Mouse (Mus musculus): ENCODE measurements at regions not wholly inside any gene's neighbourhood (a gene's known extent, or its start where the extent isn't known, plus 50 kb on each side); places are given as distances from the start of the nearest gene placed in this dataset.

DNA sequence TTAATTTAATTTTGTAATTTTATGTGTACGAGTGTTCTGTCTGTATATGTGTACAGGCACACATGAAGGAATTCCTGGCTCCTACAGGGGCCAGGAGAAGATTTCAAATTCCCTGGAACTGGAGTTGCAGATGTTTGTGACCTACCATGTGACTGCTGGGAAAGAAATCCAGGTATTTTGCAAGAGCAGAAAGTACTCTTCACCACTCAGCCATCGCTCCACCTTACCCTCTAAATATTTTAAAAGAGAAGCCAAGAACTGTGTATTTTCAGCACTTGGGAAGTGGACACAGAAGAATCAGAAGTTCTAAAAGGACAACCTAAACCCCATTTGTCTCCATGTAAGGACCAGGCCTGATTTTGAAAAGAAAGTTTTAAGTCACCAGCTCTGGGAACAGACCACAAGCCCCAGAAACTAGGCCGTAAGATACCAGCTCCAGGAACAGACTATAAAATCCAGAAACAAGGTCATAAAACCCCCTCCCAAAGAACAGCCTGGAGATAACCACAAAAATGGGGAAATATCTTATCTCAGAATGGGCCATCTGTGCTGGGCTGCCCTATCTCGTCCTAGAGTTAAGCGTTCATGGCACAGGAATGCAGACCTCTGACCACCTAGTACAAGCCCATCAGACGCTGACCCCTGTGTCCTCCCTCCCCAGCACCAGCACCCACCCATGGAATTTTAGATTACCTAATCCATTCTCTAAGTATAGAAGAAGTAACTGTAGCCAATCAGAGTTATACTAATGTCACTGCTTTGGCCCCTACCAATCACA lies 178.8 kb upstream of the Dyrk2 start:
- DNase-seq: no peak
- Histone ChIP-seq H3K9me3 (ENCODE audit: low read length) (no peaks in the 10 kb centered on the region), H3K27me3 (ENCODE audit: insufficient read depth, low read length) (no peaks in the 10 kb centered on the region), H3K9ac (replicated peaks) (no peak overlapping the region), H3K36me3 (replicated peaks; ENCODE audit: insufficient read depth, low read length) (no peaks in the 10 kb centered on the region), H3K4me2 (ENCODE audit: low read depth, low read length) (no peak overlapping the region), H3K4me3 (ENCODE audit: low read depth, low read length) (no peak overlapping the region), H3K27ac (ENCODE audit: low read depth) (no peak overlapping the region), H3K4me1 (ENCODE audit: insufficient read depth) (peaks cover 5% of the 10 kb centered on the region; the same call in 1 of the 2 replicates)
- no peak for TF ChIP-seq CTCF (IDR thresholded peaks at IDR 0.05; ENCODE audit: low read depth)
- no peak for TF ChIP-seq EP300 (IDR thresholded peaks at IDR 0.05; ENCODE audit: low read depth)
- no peak for ATAC-seq
- WGBS (ENCODE audit: insufficient replicate concordance): 46% methylated on average over 6 of the region's 6 CpGs

DNA sequence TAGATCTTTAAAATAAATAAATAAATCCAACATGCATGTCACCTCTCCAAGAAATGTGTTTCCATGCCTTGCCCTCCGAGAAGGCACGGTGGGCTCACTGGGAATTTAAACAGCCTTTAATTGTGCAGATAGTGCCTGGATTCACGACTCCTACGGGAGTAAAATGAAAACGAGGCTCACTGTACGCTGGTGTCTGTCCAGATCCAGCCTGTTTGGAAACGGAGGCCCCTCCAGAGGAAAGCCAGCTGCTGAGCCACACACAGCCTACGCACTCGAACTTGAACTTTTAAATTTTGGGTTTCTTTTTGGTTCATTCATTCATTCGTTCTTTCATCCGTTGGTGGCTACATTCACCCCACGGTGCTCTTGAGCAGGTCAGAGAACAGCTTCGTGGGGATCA lies 175.1 kb upstream of the Dyrk2 start:
- no peaks in the 10 kb centered on the region for H3K36me3 ChIP-seq (replicated peaks; ENCODE audit: insufficient read depth, low read length)
- H3K9ac ChIP-seq (replicated peaks): no peak overlapping the region
- WGBS (ENCODE audit: insufficient replicate concordance): 81% methylated on average over 13 of the region's 13 CpGs
- H3K4me1 ChIP-seq (ENCODE audit: insufficient read depth): no peaks in the 10 kb centered on the region
- H3K4me3 ChIP-seq (ENCODE audit: low read depth, low read length): no peak overlapping the region
- DNase-seq: no peak
- H3K27me3 ChIP-seq (ENCODE audit: insufficient read depth, low read length): no peaks in the 10 kb centered on the region
- ATAC-seq: no peak
- H3K9me3 ChIP-seq (ENCODE audit: low read length): no peaks in the 10 kb centered on the region
- TF ChIP-seq CTCF (IDR thresholded peaks at IDR 0.05; ENCODE audit: low read depth): no peak
- TF ChIP-seq EP300 (IDR thresholded peaks at IDR 0.05; ENCODE audit: low read depth): no peak
- no peak overlapping the region for H3K27ac ChIP-seq (ENCODE audit: low read depth)
- H3K4me2 ChIP-seq (ENCODE audit: low read depth, low read length): no peak overlapping the region

DNA sequence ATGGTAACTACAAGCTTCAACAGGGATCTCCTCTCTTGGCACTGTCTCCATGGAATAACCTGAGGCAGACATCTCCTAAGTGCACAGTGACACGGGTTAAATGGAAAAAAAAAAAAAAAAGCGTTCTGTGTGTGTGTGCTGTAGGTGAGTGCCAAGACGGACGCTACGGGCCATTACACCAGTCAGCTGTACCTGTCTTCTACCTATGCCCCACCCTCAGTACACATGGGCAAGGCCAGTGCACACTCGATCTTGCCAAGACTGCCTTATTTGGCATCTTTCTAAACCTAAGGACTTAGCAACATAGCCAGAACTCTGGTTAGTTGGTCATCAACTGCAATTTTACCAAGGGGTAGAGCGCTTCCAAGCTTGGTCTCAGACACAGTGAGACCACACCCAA lies 173.1 kb upstream of the Dyrk2 start:
- H3K9ac ChIP-seq (replicated peaks): no peak overlapping the region
- no peak overlapping the region for H3K4me2 ChIP-seq (ENCODE audit: low read depth, low read length)
- H3K27me3 ChIP-seq (ENCODE audit: insufficient read depth, low read length): no peaks in the 10 kb centered on the region
- DNase-seq: no peak
- no peak for ATAC-seq
- WGBS (ENCODE audit: insufficient replicate concordance): 78% methylated on average over 7 of the region's 7 CpGs
- 0 out of 2 replicates have a peak, but pooled peaks cover 3% of the 10 kb centered on the region for H3K4me1 ChIP-seq (ENCODE audit: insufficient read depth)
- no peaks in the 10 kb centered on the region for H3K36me3 ChIP-seq (replicated peaks; ENCODE audit: insufficient read depth, low read length)
- TF ChIP-seq CTCF (IDR thresholded peaks at IDR 0.05; ENCODE audit: low read depth): no peak
- no peak for TF ChIP-seq EP300 (IDR thresholded peaks at IDR 0.05; ENCODE audit: low read depth)
- no peak overlapping the region for H3K4me3 ChIP-seq (ENCODE audit: low read depth, low read length)
- H3K9me3 ChIP-seq (ENCODE audit: low read length): no peaks in the 10 kb centered on the region
- H3K27ac ChIP-seq (ENCODE audit: low read depth): no peak overlapping the region

DNA sequence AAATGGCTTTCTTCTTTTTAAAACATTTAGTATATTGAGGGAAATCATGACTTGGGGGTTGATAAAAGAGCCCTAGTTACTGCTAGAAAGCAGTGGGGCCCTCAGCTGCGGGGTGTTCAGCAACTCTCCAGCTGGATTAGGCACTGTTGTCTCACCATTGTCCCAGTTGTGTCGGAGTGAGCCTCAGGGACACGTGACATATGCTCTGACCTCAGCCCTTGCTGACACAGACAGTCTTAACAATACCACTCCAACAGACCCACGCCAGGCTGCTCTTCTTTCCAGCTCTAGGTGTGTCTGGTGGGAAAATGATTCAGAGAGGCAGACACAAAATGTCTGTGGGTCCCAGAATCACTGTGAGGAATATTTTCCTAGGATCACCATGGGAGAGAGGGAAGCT lies 170.2 kb upstream of the Dyrk2 start:
- Histone ChIP-seq H3K27me3 (ENCODE audit: insufficient read depth, low read length) (no peaks in the 10 kb centered on the region), H3K4me3 (ENCODE audit: low read depth, low read length) (no peak overlapping the region), H3K4me1 (ENCODE audit: insufficient read depth) (0 out of 2 replicates have a peak, but pooled peaks cover 3% of the 10 kb centered on the region), H3K36me3 (replicated peaks; ENCODE audit: insufficient read depth, low read length) (no peaks in the 10 kb centered on the region), H3K4me2 (ENCODE audit: low read depth, low read length) (no peak overlapping the region), H3K9ac (replicated peaks) (no peak overlapping the region), H3K27ac (ENCODE audit: low read depth) (0 out of 2 replicates have a peak overlapping the region, but pooled peaks have one; percentile 22), H3K9me3 (ENCODE audit: low read length) (no peaks in the 10 kb centered on the region)
- 0 out of 2 replicates have a peak, but pooled peaks have one; percentile 27 for ATAC-seq
- DNase-seq: no peak
- WGBS (ENCODE audit: insufficient replicate concordance): 34% methylated on average over 4 of the region's 4 CpGs
- TF ChIP-seq CTCF (IDR thresholded peaks at IDR 0.05; ENCODE audit: low read depth): no peak
- no peak for TF ChIP-seq EP300 (IDR thresholded peaks at IDR 0.05; ENCODE audit: low read depth)

DNA sequence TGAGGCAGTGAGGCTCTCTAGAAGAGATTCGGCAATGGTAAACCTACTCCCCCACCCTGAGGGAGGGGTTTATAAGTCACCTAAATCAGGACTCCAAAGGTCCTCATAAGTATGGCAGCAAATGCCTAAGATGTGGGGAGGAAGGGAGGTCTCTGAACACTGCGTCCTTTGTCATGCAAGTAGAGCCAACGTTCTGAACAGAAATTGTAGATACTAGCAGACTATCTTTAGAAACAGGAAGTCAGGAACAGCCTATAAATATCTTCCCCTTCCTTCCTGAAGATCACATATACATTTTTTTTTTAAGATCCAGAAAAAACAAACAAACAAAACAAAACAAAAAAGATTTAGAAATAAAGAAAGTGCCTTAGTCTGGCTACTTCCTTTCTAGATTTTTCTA lies 169.7 kb upstream of the Dyrk2 start:
- TF ChIP-seq CTCF (IDR thresholded peaks at IDR 0.05; ENCODE audit: low read depth) (no peak), EP300 (IDR thresholded peaks at IDR 0.05; ENCODE audit: low read depth) (no peak; the same call in 1 of the 2 replicates)
- H3K36me3 ChIP-seq (replicated peaks; ENCODE audit: insufficient read depth, low read length): no peaks in the 10 kb centered on the region
- no peak overlapping the region for H3K4me3 ChIP-seq (ENCODE audit: low read depth, low read length)
- no peak overlapping the region for H3K4me2 ChIP-seq (ENCODE audit: low read depth, low read length)
- H3K27ac ChIP-seq (ENCODE audit: low read depth): no peak overlapping the region
- H3K9me3 ChIP-seq (ENCODE audit: low read length): no peaks in the 10 kb centered on the region
- WGBS (ENCODE audit: insufficient replicate concordance): 22% methylated on average over 3 of the region's 3 CpGs
- DNase-seq (no peak), ATAC-seq (no peak)
- 0 out of 2 replicates have a peak, but pooled peaks cover 3% of the 10 kb centered on the region for H3K4me1 ChIP-seq (ENCODE audit: insufficient read depth)
- no peak overlapping the region for H3K9ac ChIP-seq (replicated peaks)
- no peaks in the 10 kb centered on the region for H3K27me3 ChIP-seq (ENCODE audit: insufficient read depth, low read length)

DNA sequence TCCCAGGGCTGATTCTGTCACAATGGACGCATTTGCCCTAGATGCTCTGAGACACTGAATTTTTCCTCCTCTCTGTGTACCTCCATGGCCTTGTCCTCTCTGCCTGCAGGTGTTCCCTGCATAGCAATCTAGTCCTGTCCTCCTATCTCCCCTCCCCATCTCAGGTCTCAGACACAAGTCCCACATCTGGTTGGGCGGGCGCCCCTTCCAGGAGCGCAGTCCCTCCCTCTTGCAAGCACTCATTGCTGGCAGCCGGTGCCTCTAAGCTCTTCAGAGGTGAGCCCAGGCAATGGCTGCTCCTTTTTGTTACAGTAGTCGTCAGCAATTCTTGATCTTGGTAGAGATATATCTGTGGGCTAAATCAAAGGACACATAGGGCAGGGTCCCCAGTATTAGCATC lies 169.0 kb upstream of the Dyrk2 start:
- DNase-seq (no peak), ATAC-seq (no peak)
- no peak for TF ChIP-seq EP300 (IDR thresholded peaks at IDR 0.05; ENCODE audit: low read depth)
- TF ChIP-seq CTCF (IDR thresholded peaks at IDR 0.05; ENCODE audit: low read depth): no peak
- Histone ChIP-seq H3K9ac (replicated peaks) (no peak overlapping the region), H3K36me3 (replicated peaks; ENCODE audit: insufficient read depth, low read length) (no peaks in the 10 kb centered on the region), H3K9me3 (ENCODE audit: low read length) (no peaks in the 10 kb centered on the region), H3K4me3 (ENCODE audit: low read depth, low read length) (no peak overlapping the region), H3K4me2 (ENCODE audit: low read depth, low read length) (no peak overlapping the region), H3K27me3 (ENCODE audit: insufficient read depth, low read length) (no peaks in the 10 kb centered on the region), H3K27ac (ENCODE audit: low read depth) (no peak overlapping the region), H3K4me1 (ENCODE audit: insufficient read depth) (0 out of 2 replicates have a peak, but pooled peaks cover 3% of the 10 kb centered on the region)
- 80% methylated on average over 6 of the region's 6 CpGs for whole genome bisulfite sequencing (ENCODE audit: insufficient replicate concordance)

All from liver, postnatal 0 days (tissue).